ENCODE assay signal across 9 mouse cellular contexts in the genomic region with DNA sequence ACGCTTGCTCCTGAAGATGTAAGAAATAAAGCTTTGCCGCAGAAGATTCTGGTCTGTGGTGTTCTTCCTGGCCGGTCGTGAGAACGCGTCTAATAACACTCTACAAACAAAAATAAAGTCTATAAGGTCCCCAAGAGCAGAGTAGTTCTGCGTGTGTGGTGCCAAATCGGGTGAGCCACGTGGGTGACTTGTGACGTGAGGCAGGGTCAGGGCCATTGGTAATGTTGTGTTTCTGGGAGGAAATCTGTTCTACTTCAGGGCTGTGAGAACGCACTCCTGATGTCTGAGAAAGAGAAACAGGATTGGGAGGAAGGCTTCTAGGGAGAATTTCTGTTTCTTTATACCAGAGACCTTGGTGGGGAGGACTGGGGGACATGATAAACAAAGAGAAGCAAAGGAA. TPM values are rescaled to one million over a fixed set of nuclear protein-coding genes. Genes with fewer than 3 reads are reported as not detected.
DNase-seq lines count a peak whose midpoint lies in the region.
"Had no signal": no experiment of that assay in that cellular context is flagged by ENCODE, and none has a peak within 500 bp of the region (broad histone marks: within the 10 kb centered on the region; RNA-seq: fewer than 3 reads in every experiment).

No protein-coding gene starts in this region.

- DNase-seq in heart, adult 9 months (ENCODE audit: low spot score in 2 of 2) = peak; percentile 51 to 55
- no peak for DNase-seq in heart, postnatal 36 days
- peak; percentile 69 for DNase-seq in ovary, postnatal 36 days (ENCODE audit: low spot score)
- no peak for DNase-seq in ovary, postnatal 10 days (ENCODE audit: low spot score)
- DNase-seq in heart, postnatal 4 days = peak; percentile 27
- DNase-seq in retina, postnatal 1 day = no peak
- DNase-seq in c-Kit-positive CD71-positive TER-119-positive erythroid progenitor cells, embryonic 14.5 days (ENCODE audit: low spot score) = no peak
- DNase-seq: cerebellum, postnatal 14 days; thymus, postnatal 36 days had no signal

- intact Hi-C loops in heart, postnatal 36 days (cut with DNase I) = no loop called here

RNA-seq across cellular contexts. Expression of a gene that starts 42.0 kb away (rescaled TPM):
- 10 to 100 TPM; 33.4 to 40.0 TPM for total RNA-seq in heart, postnatal 36 days (2021)
- 10 to 100 TPM; 55.3 to 65.4 TPM for total RNA-seq in heart, postnatal 4 days (2021)

Comparison
In these comparisons a context has a peak if more than half of its experiments do, and no peak if none do; other contexts are left out.
1. DNase-seq: peak in heart, adult 9 months (2 of 2), ovary, postnatal 36 days (single experiment) and heart, postnatal 4 days (single experiment); none in heart, postnatal 36 days (0 of 2), ovary, postnatal 10 days (single experiment), retina, postnatal 1 day (single experiment) and c-Kit-positive CD71-positive TER-119-positive erythroid progenitor cells, embryonic 14.5 days (single experiment).